10 mouse cellular contexts compared by ENCODE assay signal in the genomic region with DNA sequence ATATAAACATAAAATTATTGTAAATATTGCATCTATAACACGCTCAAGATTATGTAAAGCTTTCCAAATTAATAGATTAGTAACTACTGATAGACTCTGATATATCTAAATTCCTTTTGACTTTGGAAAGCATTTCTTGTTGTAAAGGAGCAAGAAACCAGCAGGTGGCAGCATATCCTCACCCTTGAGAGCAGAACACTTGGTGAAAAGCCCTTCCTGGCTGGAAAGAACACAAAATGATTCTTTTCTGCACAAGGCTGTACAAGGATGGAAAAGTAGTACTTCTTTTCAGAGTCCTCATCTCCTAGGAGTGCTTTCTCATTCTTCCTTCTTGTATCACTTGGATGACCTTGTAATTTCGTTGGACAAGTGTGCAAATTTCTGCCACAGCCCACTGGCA.
A peak's percentile ranks its signal among the peaks of the same experiment; 100 is the strongest.
DNase-seq lines count a peak whose midpoint lies in the region; ATAC-seq and TF ChIP-seq lines count a peak whose summit lies in the region.
"Had no signal": no experiment of that assay in that cellular context is flagged by ENCODE, and none has a peak within 500 bp of the region (broad histone marks: within the 10 kb centered on the region; RNA-seq: fewer than 3 reads in every experiment).

No protein-coding gene starts in this region.

- H3K79me2 ChIP-seq in liver, adult 2 months (ENCODE audit: control insufficient read depth, insufficient read depth, low read length) = no peaks in the 10 kb centered on the region

- H3K9ac ChIP-seq in liver, adult 2 months (ENCODE audit: low read depth, low read length) = no peak overlapping the region
- H3K9ac ChIP-seq in liver, embryonic 11.5 days (ENCODE audit: low read depth, low read length) = no peak overlapping the region
- peak overlapping the region; percentile 38; the same call in 1 of the 2 replicates for H3K9ac ChIP-seq in hindbrain, embryonic 16.5 days (ENCODE audit: low read depth, low read length)
- H3K9ac ChIP-seq: embryonic facial prominence, embryonic 13.5 days had no signal

- peak; percentile 31; the same call in 1 of the 2 replicates for TF ChIP-seq CTCF in liver, adult 2 months (IDR thresholded peaks at IDR 0.05; ENCODE audit: low read depth, low read length)

- H3K27me3 ChIP-seq in liver, adult 2 months (ENCODE audit: control insufficient read depth, insufficient read depth, low read length) = no peaks in the 10 kb centered on the region
- H3K27me3 ChIP-seq in liver, embryonic 11.5 days (replicated peaks; ENCODE audit: control insufficient read depth, insufficient read depth, low read length) = no peaks in the 10 kb centered on the region
- H3K27me3 ChIP-seq in hindbrain, embryonic 16.5 days (replicated peaks; ENCODE audit: control insufficient read depth, insufficient read depth, low read length) = no peaks in the 10 kb centered on the region
- no peaks in the 10 kb centered on the region for H3K27me3 ChIP-seq in limb, embryonic 10.5 days (ENCODE audit: low read depth, poor library complexity, severe bottlenecking)
- H3K27me3 ChIP-seq: embryonic facial prominence, embryonic 13.5 days; megakaryocyte, embryonic 14.5 days had no signal

- 16% methylated on average over 2 of the region's 2 CpGs for WGBS in liver, adult 2 months
- 18% methylated on average over 2 of the region's 2 CpGs for WGBS in liver, embryonic 11.5 days
- 16% methylated on average over 2 of the region's 2 CpGs for WGBS in hindbrain, embryonic 16.5 days
- WGBS in limb, embryonic 10.5 days = 25% methylated on average over 2 of the region's 2 CpGs

- ATAC-seq in liver, embryonic 11.5 days (replicated peaks; ENCODE audit: low FRiP score) = no peak
- peak; percentile 68; the same call in 1 of the 2 replicates for ATAC-seq in hindbrain, embryonic 16.5 days
- ATAC-seq in megakaryocyte-erythroid progenitor cell, adult 5-6 weeks (replicated peaks; ENCODE audit: low FRiP score, low TSS enrichment, poor library complexity, severe bottlenecking) = no peak

- H3K4me1 ChIP-seq in liver, adult 2 months (ENCODE audit: control insufficient read depth, insufficient read depth, low read length) = no peaks in the 10 kb centered on the region
- no peaks in the 10 kb centered on the region for H3K4me1 ChIP-seq in liver, embryonic 11.5 days (replicated peaks; ENCODE audit: control insufficient read depth, insufficient read depth, low read length)
- H3K4me1 ChIP-seq in hindbrain, embryonic 16.5 days (ENCODE audit: control insufficient read depth, insufficient read depth, low read depth, low read length) = no peaks in the 10 kb centered on the region
- no peaks in the 10 kb centered on the region for H3K4me1 ChIP-seq in limb, embryonic 10.5 days
- H3K4me1 ChIP-seq: embryonic facial prominence, embryonic 13.5 days; megakaryocyte, embryonic 14.5 days had no signal

- H3K4me2 ChIP-seq in liver, embryonic 11.5 days = no peak overlapping the region
- H3K4me2 ChIP-seq in hindbrain, embryonic 16.5 days (ENCODE audit: low read length) = no peak overlapping the region
- H3K4me2 ChIP-seq: embryonic facial prominence, embryonic 13.5 days had no signal

- peak; percentile 29 for DNase-seq in liver, adult 2 months (ENCODE audit: extremely low read depth, low read depth, low spot score)
- DNase-seq in liver, embryonic 11.5 days (ENCODE audit: low spot score) = no peak
- peak; percentile 65 for DNase-seq in adrenal gland, adult 2 months
- peak; percentile 80 for DNase-seq in embryo, embryonic 11 days
- peak; percentile 72 for DNase-seq in limb, embryonic 10.5 days (ENCODE audit: low spot score)
- DNase-seq in retina, postnatal 1 day = peak; percentile 74

- H3K36me3 ChIP-seq in liver, adult 2 months (ENCODE audit: control insufficient read depth, insufficient read depth, low read length) = no peaks in the 10 kb centered on the region
- H3K36me3 ChIP-seq in liver, embryonic 11.5 days (ENCODE audit: control insufficient read depth, insufficient read depth, low read length) = no peaks in the 10 kb centered on the region
- H3K36me3 ChIP-seq in hindbrain, embryonic 16.5 days (ENCODE audit: control insufficient read depth, insufficient read depth, low read length) = no peaks in the 10 kb centered on the region
- H3K36me3 ChIP-seq in limb, embryonic 10.5 days = no peaks in the 10 kb centered on the region
- H3K36me3 ChIP-seq: embryonic facial prominence, embryonic 13.5 days had no signal

- no peak overlapping the region for H3K4me3 ChIP-seq in liver, adult 2 months (ENCODE audit: insufficient read depth, low read depth, low read length)
- no peak overlapping the region for H3K4me3 ChIP-seq in liver, embryonic 11.5 days (ENCODE audit: low read depth, low read length)
- no peak overlapping the region for H3K4me3 ChIP-seq in hindbrain, embryonic 16.5 days (ENCODE audit: low read length)
- no peak overlapping the region for H3K4me3 ChIP-seq in limb, embryonic 10.5 days
- H3K4me3 ChIP-seq: embryonic facial prominence, embryonic 13.5 days; megakaryocyte, embryonic 14.5 days had no signal

- no peak overlapping the region for H3K27ac ChIP-seq in liver, adult 2 months (replicated peaks; ENCODE audit: insufficient read depth, low read depth, low read length)
- no peak overlapping the region for H3K27ac ChIP-seq in liver, embryonic 11.5 days (ENCODE audit: low read depth, low read length)
- H3K27ac ChIP-seq in hindbrain, embryonic 16.5 days (ENCODE audit: low read depth, low read length) = no peak overlapping the region
- H3K27ac ChIP-seq in limb, embryonic 10.5 days = no peak overlapping the region
- H3K27ac ChIP-seq: embryonic facial prominence, embryonic 13.5 days had no signal

- H3K9me3 ChIP-seq in liver, embryonic 11.5 days (ENCODE audit: control insufficient read depth, low read length) = no peaks in the 10 kb centered on the region
- no peaks in the 10 kb centered on the region for H3K9me3 ChIP-seq in hindbrain, embryonic 16.5 days (ENCODE audit: control insufficient read depth, low read length)
- no peaks in the 10 kb centered on the region for H3K9me3 ChIP-seq in limb, embryonic 10.5 days (replicated peaks)
- H3K9me3 ChIP-seq: embryonic facial prominence, embryonic 13.5 days; megakaryocyte, embryonic 14.5 days had no signal

- no peak for TF ChIP-seq POLR2A in liver, adult 2 months (IDR thresholded peaks at IDR 0.05; ENCODE audit: extremely low read depth, insufficient read depth, low read length)
